Mouse (Mus musculus) urinary bladder, postnatal 4 days (tissue): ENCODE results near the gene Olfr1135.

ENCODE experiments used
- DNase-seq, 2 experiments: peaks; one replicate each; pipeline ENCODE4 v3.0.0; 2021 to 2022; ENCODE audit warnings: low spot score in 2 of 2

Gene Olfr1135

GRCm38 (mm10) chr2:87673564-87673963 is at the start of gene Olfr1135:
Gene Olfr1135, minus strand, starts transcription at chr2:87673664.
- DNase-seq: no peak

GRCm38 (mm10) chr2:87713079-87713478 is 39.6 kb upstream of the Olfr1135 start, which contains the start of gene Olfr1137:
Gene Olfr1137, minus strand, starts transcription at chr2:87713179.
- DNase-seq: no peak

GRCm38 (mm10) chr2:87693847-87694246 is 20.4 kb upstream of the Olfr1135 start, which contains the start of gene Olfr1136:
Gene Olfr1136, minus strand, starts transcription at chr2:87693947.
- DNase-seq: no peak

GRCm38 (mm10) chr2:87658360-87658759 is 15.1 kb downstream of the Olfr1135 start, which contains the start of gene Olfr1134:
Gene Olfr1134, minus strand, starts transcription at chr2:87658460.
- DNase-seq: no peak

GRCm38 (mm10) chr2:87647274-87647673 is 26.2 kb downstream of the Olfr1135 start, which contains the start of gene Olfr1133:
Gene Olfr1133, minus strand, starts transcription at chr2:87647374.
- no peak for DNase-seq

GRCm38 (mm10) chr2:87642441-87642840 is 31.0 kb downstream of the Olfr1135 start:
- DNase-seq: no peak

- DNase-seq: no peak
Observed at GRCm38 (mm10) chr2:87637435-87637834, 36.0 kb downstream of the Olfr1135 start, which contains the start of gene Olfr1132. Gene Olfr1132, minus strand, starts transcription at chr2:87637535.

- DNase-seq: no peak
Observed at GRCm38 (mm10) chr2:87626804-87627203, 46.7 kb downstream of the Olfr1135 start, which contains the start of gene Olfr1131. Gene Olfr1131, plus strand, starts transcription at chr2:87627104.
